Mouse (Mus musculus) kidney, adult 2 months (tissue): ENCODE measurements around the gene Tmem121.

Experiments used
- CTCF ChIP-seq: fragments of 200-500 bp; conservative IDR thresholded peaks from 2 replicates; pipeline ENCODE4 v1.5.1; 2011; ENCODE audit warnings: low read depth, mild to moderate bottlenecking, control low read depth, low read length, moderate library complexity, mixed read lengths; ENCODE audit not compliant: insufficient read depth, insufficient read length
- POLR2A ChIP-seq: fragments of 200-500 bp; IDR thresholded peaks from one replicate; pipeline ENCODE4 v1.6.1; 2011; ENCODE audit warnings: low read depth, low read length, control low read depth

GRCm38 (mm10) chr12:113155076-113155771 lies 30.5 kb upstream of the Tmem121 start:
- no peak for TF ChIP-seq POLR2A
- no peak for TF ChIP-seq CTCF
